Mouse (Mus musculus) layer of hippocampus, postnatal 10 days (tissue): ENCODE data around the gene Plxdc1. TPM values are rescaled to one million over a fixed set of nuclear protein-coding genes. Genes with fewer than 3 reads are reported as not detected.

Experiments used
- DNase-seq, 2 experiments: peaks; one replicate each; pipeline ENCODE4 v3.0.0; 2021; ENCODE audit warnings: low spot score in 2 of 2
- microRNA-seq, 2 experiments: library from miRNA; unstranded; fragments of <30 nt; microRNA quantifications; one replicate each; pipeline ENCODE4 v1.2.0; 2021
- total RNA-seq, 2 experiments: library from RNA; stranded (reverse); gene quantifications; 2 replicates each; pipeline ENCODE4 v1.2.3; 2021

Plxdc1 gene
- total RNA-seq, 2 experiments from 2014 or later = 6.8 to 7.1 TPM

DNA sequence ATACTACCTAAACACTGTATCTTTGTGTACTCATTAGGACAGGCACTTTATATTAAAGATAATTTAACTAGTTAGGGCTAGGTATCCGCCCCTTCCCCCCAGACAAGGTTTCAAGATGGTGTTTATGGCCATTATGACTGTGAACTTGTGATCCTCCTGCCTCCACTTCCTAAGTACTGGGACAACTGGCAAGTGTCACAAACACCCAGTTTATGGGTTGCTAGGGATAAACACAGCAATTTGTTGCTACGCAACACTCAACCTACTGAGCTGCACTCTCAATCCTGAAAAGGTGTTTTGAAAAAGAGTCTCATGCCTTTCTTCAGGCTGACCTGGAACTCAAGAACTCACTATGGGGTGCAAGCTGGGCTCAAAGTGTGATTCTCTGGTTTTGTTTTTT is 108.9 kb downstream of the Plxdc1 start:
- DNase-seq = no peak

DNA sequence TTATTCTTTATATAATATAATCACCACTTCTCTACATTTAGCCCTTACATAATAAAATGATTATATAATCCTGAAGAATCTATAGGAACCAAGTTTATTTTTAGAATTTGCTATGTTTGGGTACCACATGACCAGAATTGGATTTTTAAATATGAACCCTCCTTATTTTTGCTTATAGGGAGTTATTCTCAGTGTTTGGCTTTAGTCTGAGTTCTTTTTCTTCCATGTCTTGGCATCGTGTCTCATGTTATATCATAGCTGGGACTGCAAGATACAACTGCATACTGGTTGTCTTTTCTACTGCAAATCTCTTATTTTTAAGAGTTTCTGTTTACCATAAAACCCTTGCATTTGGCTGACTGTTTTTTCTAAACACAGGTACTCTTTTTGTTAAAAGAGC is 111.8 kb downstream of the Plxdc1 start:
- no peak for DNase-seq

Small RNA genes within 50 kb of the gene (microRNA-seq; reads per million reads assigned to microRNA genes)
- gene Gm22461 = 0 reads per million in 2 experiments
- gene Gm27597 = 0 reads per million in 2 experiments

Other genes with a start within 250 kb of the Plxdc1 start
- gene Pip4k2b, start 241.7 kb downstream of the Plxdc1 start, total RNA-seq = 100 to 1,000 TPM; 121 to 138 TPM
- gene Cwc25, start 219.9 kb downstream of the Plxdc1 start, total RNA-seq = 10 to 100 TPM; 19.5 to 20.6 TPM
- under 1 TPM; 0.58 to 0.85 TPM for gene 1700001P01Rik, start 210.5 kb downstream of the Plxdc1 start, total RNA-seq
- 100 to 1,000 TPM; 458 to 501 TPM for gene Rpl23, start 204.0 kb downstream of the Plxdc1 start, total RNA-seq
- 100 to 1,000 TPM; 148 to 150 TPM for gene Lasp1, start 187.4 kb downstream of the Plxdc1 start, total RNA-seq
- gene B230217C12Rik, start 145.7 kb downstream of the Plxdc1 start, total RNA-seq = 10 to 100 TPM; 33.9 to 34.7 TPM
- gene Fbxo47, start 102.3 kb downstream of the Plxdc1 start, total RNA-seq = under 1 TPM; 0.45 to 0.46 TPM
- 1 to 10 TPM; 2.0 to 2.1 TPM for gene Arl5c, start 9.7 kb upstream of the Plxdc1 start, total RNA-seq
- 100 to 1,000 TPM; 118 TPM for gene Cacnb1, start 36.6 kb upstream of the Plxdc1 start, total RNA-seq
- 100 to 1,000 TPM; 648 to 672 TPM for gene Rpl19, start 40.3 kb upstream of the Plxdc1 start, total RNA-seq
- 10 to 100 TPM; 13.0 to 14.9 TPM for gene Stac2, start 67.0 kb upstream of the Plxdc1 start, total RNA-seq
- 10 to 100 TPM; 27.8 to 32.0 TPM for gene Fbxl20, start 164.0 kb upstream of the Plxdc1 start, total RNA-seq
- 10 to 100 TPM; 48.6 to 50.2 TPM for gene Med1, start 206.8 kb upstream of the Plxdc1 start, total RNA-seq
- gene Cdk12, start 216.6 kb upstream of the Plxdc1 start, total RNA-seq = 10 to 100 TPM; 34.1 to 36.5 TPM